Mouse (Mus musculus): ENCODE measurements around the gene Hba-a1. TPM values are rescaled to one million over a fixed set of nuclear protein-coding genes. Genes with fewer than 3 reads are reported as not detected.

Gene Hba-a1
- total and polyA plus RNA-seq, 2 experiments from 2014 or later = 497 to 930 TPM

- no peak for TF ChIP-seq CTCF (IDR thresholded peaks at IDR 0.05)
- Histone ChIP-seq H3K9me3 (ENCODE audit: low read length) (no peaks in the 10 kb centered on the region), H3K27me3 (ENCODE audit: insufficient read depth, low read length) (no peaks in the 10 kb centered on the region), H3K4me2 (ENCODE audit: low read depth, low read length, poor library complexity, severe bottlenecking) (no peak overlapping the region), H3K27ac (ENCODE audit: low read depth, low read length) (no peak overlapping the region), H3K9ac (replicated peaks; ENCODE audit: low read length, poor library complexity, severe bottlenecking) (no peak overlapping the region), H3K4me1 (ENCODE audit: insufficient read depth, low read length) (no peaks in the 10 kb centered on the region), H3K4me3 (ENCODE audit: low read depth, low read length) (no peak overlapping the region), H3K36me3 (ENCODE audit: insufficient read depth, low read length) (peaks cover 48% of the 10 kb centered on the region)
- no peak for DNase-seq (ENCODE audit: low spot score)
- 83% methylated on average over 7 of the region's 7 CpGs for WGBS
- ATAC-seq (ENCODE audit: low FRiP score) = no peak
Observed at GRCm38 (mm10) chr11:32243205-32243955, 39.9 kb upstream of the Hba-a1 start.

- DNase-seq (ENCODE audit: low spot score) (no peak), ATAC-seq (ENCODE audit: low FRiP score) (no peak)
- Histone ChIP-seq H3K36me3 (ENCODE audit: insufficient read depth, low read length) (peaks cover 51% of the 10 kb centered on the region), H3K4me3 (ENCODE audit: low read depth, low read length) (no peak overlapping the region), H3K27ac (ENCODE audit: low read depth, low read length) (no peak overlapping the region), H3K9ac (replicated peaks; ENCODE audit: low read length, poor library complexity, severe bottlenecking) (no peak overlapping the region), H3K4me1 (ENCODE audit: insufficient read depth, low read length) (no peaks in the 10 kb centered on the region), H3K4me2 (ENCODE audit: low read depth, low read length, poor library complexity, severe bottlenecking) (no peak overlapping the region), H3K27me3 (ENCODE audit: insufficient read depth, low read length) (no peaks in the 10 kb centered on the region), H3K9me3 (ENCODE audit: low read length) (no peaks in the 10 kb centered on the region)
- 82% methylated on average over 3 of the region's 3 CpGs for WGBS
- no peak for TF ChIP-seq CTCF (IDR thresholded peaks at IDR 0.05)
Observed at GRCm38 (mm10) chr11:32244064-32244463, 39.2 kb upstream of the Hba-a1 start.

- H3K4me2 ChIP-seq (ENCODE audit: low read depth, low read length, poor library complexity, severe bottlenecking) = no peak overlapping the region
- ATAC-seq (ENCODE audit: low FRiP score) = no peak
- no peak overlapping the region for H3K27ac ChIP-seq (ENCODE audit: low read depth, low read length)
- no peak for DNase-seq (ENCODE audit: low spot score)
- H3K4me1 ChIP-seq (ENCODE audit: insufficient read depth, low read length) = no peaks in the 10 kb centered on the region
- WGBS = 95% methylated on average over 1 of the region's 1 CpGs
- no peak overlapping the region for H3K9ac ChIP-seq (replicated peaks; ENCODE audit: low read length, poor library complexity, severe bottlenecking)
- no peaks in the 10 kb centered on the region for H3K9me3 ChIP-seq (ENCODE audit: low read length)
- H3K36me3 ChIP-seq (ENCODE audit: insufficient read depth, low read length) = peaks cover 52% of the 10 kb centered on the region
- TF ChIP-seq CTCF (IDR thresholded peaks at IDR 0.05) = no peak
- no peak overlapping the region for H3K4me3 ChIP-seq (ENCODE audit: low read depth, low read length)
- no peaks in the 10 kb centered on the region for H3K27me3 ChIP-seq (ENCODE audit: insufficient read depth, low read length)
Observed at GRCm38 (mm10) chr11:32244617-32245016, 38.7 kb upstream of the Hba-a1 start.

GRCm38 (mm10) chr11:32245614-32246013 is 37.7 kb upstream of the Hba-a1 start:
- DNase-seq (ENCODE audit: low spot score) (no peak), ATAC-seq (ENCODE audit: low FRiP score) (no peak)
- no peaks in the 10 kb centered on the region for H3K27me3 ChIP-seq (ENCODE audit: insufficient read depth, low read length)
- no peaks in the 10 kb centered on the region for H3K9me3 ChIP-seq (ENCODE audit: low read length)
- no peak overlapping the region for H3K27ac ChIP-seq (ENCODE audit: low read depth, low read length)
- no peak overlapping the region for H3K4me2 ChIP-seq (ENCODE audit: low read depth, low read length, poor library complexity, severe bottlenecking)
- H3K4me3 ChIP-seq (ENCODE audit: low read depth, low read length) = no peak overlapping the region
- H3K36me3 ChIP-seq (ENCODE audit: insufficient read depth, low read length) = peaks cover 51% of the 10 kb centered on the region
- no peak overlapping the region for H3K9ac ChIP-seq (replicated peaks; ENCODE audit: low read length, poor library complexity, severe bottlenecking)
- H3K4me1 ChIP-seq (ENCODE audit: insufficient read depth, low read length) = no peaks in the 10 kb centered on the region
- no peak for TF ChIP-seq CTCF (IDR thresholded peaks at IDR 0.05)
- WGBS = 99% methylated on average over 6 of the region's 6 CpGs

GRCm38 (mm10) chr11:32247068-32247467 is 36.2 kb upstream of the Hba-a1 start:
- peak; percentile 62 for TF ChIP-seq CTCF (IDR thresholded peaks at IDR 0.05)
- Histone ChIP-seq H3K27ac (ENCODE audit: low read depth, low read length) (no peak overlapping the region), H3K36me3 (ENCODE audit: insufficient read depth, low read length) (peaks cover 43% of the 10 kb centered on the region), H3K4me3 (ENCODE audit: low read depth, low read length) (no peak overlapping the region), H3K27me3 (ENCODE audit: insufficient read depth, low read length) (no peaks in the 10 kb centered on the region), H3K4me2 (ENCODE audit: low read depth, low read length, poor library complexity, severe bottlenecking) (no peak overlapping the region), H3K9ac (replicated peaks; ENCODE audit: low read length, poor library complexity, severe bottlenecking) (no peak overlapping the region), H3K4me1 (ENCODE audit: insufficient read depth, low read length) (no peaks in the 10 kb centered on the region), H3K9me3 (ENCODE audit: low read length) (no peaks in the 10 kb centered on the region)
- ATAC-seq (ENCODE audit: low FRiP score) (no peak), DNase-seq (ENCODE audit: low spot score) (no peak)

GRCm38 (mm10) chr11:32248350-32248749 is 35.0 kb upstream of the Hba-a1 start:
- H3K36me3 ChIP-seq (ENCODE audit: insufficient read depth, low read length) = peaks cover 34% of the 10 kb centered on the region
- DNase-seq (ENCODE audit: low spot score) (no peak), ATAC-seq (ENCODE audit: low FRiP score) (no peak)
- TF ChIP-seq CTCF (IDR thresholded peaks at IDR 0.05) = no peak
- H3K4me2 ChIP-seq (ENCODE audit: low read depth, low read length, poor library complexity, severe bottlenecking) = no peak overlapping the region
- no peaks in the 10 kb centered on the region for H3K4me1 ChIP-seq (ENCODE audit: insufficient read depth, low read length)
- no peak overlapping the region for H3K27ac ChIP-seq (ENCODE audit: low read depth, low read length)
- H3K27me3 ChIP-seq (ENCODE audit: insufficient read depth, low read length) = no peaks in the 10 kb centered on the region
- no peak overlapping the region for H3K4me3 ChIP-seq (ENCODE audit: low read depth, low read length)
- H3K9me3 ChIP-seq (ENCODE audit: low read length) = no peaks in the 10 kb centered on the region
- H3K9ac ChIP-seq (replicated peaks; ENCODE audit: low read length, poor library complexity, severe bottlenecking) = no peak overlapping the region
- WGBS = 81% methylated on average over 3 of the region's 3 CpGs

Measured in midbrain, postnatal 0 days (tissue).